Mouse (Mus musculus) liver, postnatal 0 days (tissue): ENCODE measurements at regions not wholly inside any gene's neighbourhood (a gene's known extent, or its start where the extent isn't known, plus 50 kb on each side); places are given as distances from the start of the nearest gene placed in this dataset.

Experiments
- ATAC-seq: fragments of 200-750 bp; cut with Nextera tagmentation; 2 replicates; pipeline ENCODE4 v1.8.0; 2017; ENCODE audit warnings: mild to moderate bottlenecking, moderate library complexity
- DNase-seq: peaks from one replicate; pipeline ENCODE4 v3.0.0-alpha.2; 2016
- H3K27ac ChIP-seq: fragments of 300-500 bp; sonication (generic); 2 replicates; pipeline ENCODE4 v1.5.1; 2014; ENCODE audit warnings: antibody characterized with exemption, moderate library complexity, mild to moderate bottlenecking, low read depth
- H3K27me3 ChIP-seq: fragments of 300-500 bp; sonication (generic); 2 replicates; pipeline ENCODE4 v1.6.1; 2014; ENCODE audit warnings: low read length, control low read depth, mixed read lengths; ENCODE audit not compliant: insufficient read depth
- H3K36me3 ChIP-seq: fragments of 300-500 bp; sonication (generic); replicated peaks from 2 replicates; pipeline ENCODE4 v1.6.1; 2014; ENCODE audit warnings: mild to moderate bottlenecking, control low read depth, low read length, moderate library complexity, mixed read lengths; ENCODE audit not compliant: insufficient read depth
- H3K4me1 ChIP-seq: fragments of 300-500 bp; sonication (generic); 2 replicates; pipeline ENCODE4 v1.6.1; 2014; ENCODE audit warnings: antibody characterized with exemption, mild to moderate bottlenecking, control low read depth; ENCODE audit not compliant: insufficient read depth
- H3K4me2 ChIP-seq: fragments of 300-500 bp; sonication (generic); 2 replicates; pipeline ENCODE4 v1.6.1; 2014; ENCODE audit warnings: low read depth, mild to moderate bottlenecking, low read length, moderate library complexity, mixed read lengths
- H3K4me3 ChIP-seq: fragments of 300-500 bp; sonication (generic); 2 replicates; pipeline ENCODE4 v1.5.1; 2014; ENCODE audit warnings: low read depth, low read length
- H3K9ac ChIP-seq: fragments of 300-500 bp; sonication (generic); replicated peaks from 2 replicates; pipeline ENCODE4 v1.6.1; 2014; ENCODE audit warnings: mild to moderate bottlenecking, moderate library complexity
- H3K9me3 ChIP-seq: fragments of 300-500 bp; sonication (generic); 2 replicates; pipeline ENCODE4 v1.6.1; 2016; ENCODE audit warnings: mild to moderate bottlenecking, control low read depth, low read length, mixed read lengths
- CTCF ChIP-seq: sonication (generic); IDR thresholded peaks from 2 replicates; pipeline ENCODE4 v1.5.1; 2016; ENCODE audit warnings: antibody characterized with exemption, low read depth
- EP300 ChIP-seq: IDR thresholded peaks from 2 replicates; pipeline ENCODE4 v1.6.1; 2016; ENCODE audit warnings: antibody characterized with exemption, low read depth, mild to moderate bottlenecking
- WGBS: fragments of 180-500 bp; shearing (Covaris S2); extraction: QIAGEN DNeasy Blood & Tissue Kit; methylation state at CpG from one replicate; pipeline ENCODE4 v1.1.7; 2014; ENCODE audit not compliant: insufficient replicate concordance; 5-methylcytosine and 5-hydroxymethylcytosine counted together

DNA sequence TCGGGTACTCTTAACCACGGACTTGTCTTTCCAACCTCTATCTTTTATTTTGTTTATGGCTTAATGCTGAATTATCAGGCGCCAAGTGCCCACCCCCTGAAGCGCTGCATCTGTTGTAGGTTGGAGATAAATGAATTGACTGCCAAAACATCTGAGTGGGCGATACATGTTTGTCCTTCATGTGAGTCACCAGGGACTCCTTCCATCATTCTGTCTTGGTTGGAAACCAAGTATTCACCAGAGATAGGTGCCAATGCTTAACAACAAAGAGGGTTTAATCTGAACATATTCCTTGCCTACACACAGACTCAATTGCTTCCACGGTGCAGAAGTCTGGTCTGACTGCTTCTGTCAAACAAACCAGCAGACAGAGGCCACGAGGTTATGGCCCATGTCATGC is 203.6 kb downstream of the Rpap3 start:
- Histone ChIP-seq H3K27me3 (no peaks in the 10 kb centered on the region), H3K9ac (no peak overlapping the region), H3K36me3 (no peaks in the 10 kb centered on the region), H3K27ac (no peak overlapping the region), H3K4me3 (no peak overlapping the region), H3K9me3 (0 out of 2 replicates have a peak, but pooled peaks cover 2% of the 10 kb centered on the region), H3K4me2 (no peak overlapping the region), H3K4me1 (no peaks in the 10 kb centered on the region)
- ATAC-seq (no peak), DNase-seq (no peak)
- WGBS = 81% methylated on average over 7 of the region's 7 CpGs
- TF ChIP-seq CTCF (no peak), EP300 (no peak)

DNA sequence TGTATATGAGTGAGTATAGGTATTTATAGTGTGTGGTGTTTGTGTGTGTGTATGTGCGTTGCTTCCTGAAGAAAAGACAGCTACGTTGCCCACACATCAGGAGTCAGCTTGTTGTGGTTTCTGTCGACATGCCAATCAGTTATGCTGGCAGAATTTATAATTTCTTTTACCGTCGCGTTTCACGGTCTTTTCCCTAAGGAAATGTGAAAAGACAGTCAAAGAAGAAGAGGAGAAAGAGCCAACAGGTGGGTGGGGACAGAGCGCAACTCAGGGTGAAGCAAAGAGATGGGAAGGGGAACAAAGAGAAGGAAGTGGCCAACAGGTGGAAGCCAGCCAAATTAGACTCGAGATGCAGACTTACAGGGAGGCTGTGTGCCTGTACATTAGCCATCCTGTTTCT is 204.2 kb downstream of the Rpap3 start:
- Histone ChIP-seq H3K27me3 (no peaks in the 10 kb centered on the region), H3K4me3 (no peak overlapping the region), H3K4me1 (no peaks in the 10 kb centered on the region), H3K27ac (no peak overlapping the region), H3K9me3 (0 out of 2 replicates have a peak, but pooled peaks cover 2% of the 10 kb centered on the region), H3K4me2 (no peak overlapping the region), H3K36me3 (no peaks in the 10 kb centered on the region), H3K9ac (no peak overlapping the region)
- DNase-seq = no peak
- no peak for TF ChIP-seq CTCF
- TF ChIP-seq EP300 = no peak
- WGBS = 49% methylated on average over 9 of the region's 9 CpGs
- ATAC-seq = no peak

DNA sequence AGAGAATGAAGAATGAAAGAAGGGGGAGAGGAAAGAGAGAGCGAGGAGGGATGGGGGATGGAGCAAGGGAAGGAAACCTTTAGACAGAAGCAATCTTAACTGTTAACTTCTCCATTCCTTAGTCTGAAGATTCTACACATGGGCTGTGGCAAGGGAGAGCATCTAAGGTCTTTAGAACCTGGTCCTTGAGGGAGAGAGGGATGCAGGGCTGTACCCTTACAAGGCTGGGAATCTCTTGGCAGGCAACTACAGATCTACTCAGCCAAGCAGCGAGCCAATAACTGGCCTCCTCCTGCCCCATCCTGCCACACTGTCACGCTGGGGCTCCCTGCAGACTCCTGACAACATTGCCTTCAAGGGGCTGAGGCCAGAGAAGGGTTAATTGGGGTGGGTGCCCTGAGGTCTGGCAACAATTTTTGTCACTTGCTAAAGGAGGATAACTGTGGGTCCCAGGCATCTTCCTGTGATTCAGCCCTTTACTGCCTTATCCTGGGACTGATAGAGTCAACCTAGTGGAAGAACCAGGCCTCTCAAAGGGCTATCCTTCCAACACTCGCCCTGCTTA is 205.7 kb downstream of the Rpap3 start:
- ATAC-seq = no peak
- Histone ChIP-seq H3K9me3 (0 out of 2 replicates have a peak, but pooled peaks cover 2% of the 10 kb centered on the region), H3K9ac (no peak overlapping the region), H3K4me3 (no peak overlapping the region), H3K27me3 (no peaks in the 10 kb centered on the region), H3K4me1 (no peaks in the 10 kb centered on the region), H3K36me3 (no peaks in the 10 kb centered on the region), H3K4me2 (no peak overlapping the region), H3K27ac (no peak overlapping the region)
- DNase-seq = no peak
- TF ChIP-seq EP300 (no peak), CTCF (no peak)
- WGBS = 75% methylated on average over 4 of the region's 4 CpGs

DNA sequence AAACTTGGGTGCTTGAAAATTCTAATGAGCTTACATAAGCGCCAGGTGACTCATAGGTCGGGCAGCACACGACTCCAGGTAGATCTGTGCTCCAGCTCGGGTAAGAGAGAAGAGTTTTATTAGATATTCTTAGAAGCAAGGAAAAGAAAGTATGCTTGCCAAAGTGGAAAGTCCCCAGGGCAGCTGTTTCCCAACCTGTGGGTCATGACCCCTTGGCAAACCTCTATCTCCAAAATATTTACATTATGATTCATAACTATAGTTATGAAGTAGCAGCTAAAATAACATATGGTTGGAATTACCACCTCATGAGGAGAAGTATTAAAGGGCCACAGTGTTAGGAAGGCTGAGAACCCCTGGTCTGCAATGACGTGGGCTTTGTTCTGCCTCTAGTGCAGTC is 206.4 kb downstream of the Rpap3 start:
- no peaks in the 10 kb centered on the region for H3K4me1 ChIP-seq
- H3K4me3 ChIP-seq = no peak overlapping the region
- no peak overlapping the region for H3K4me2 ChIP-seq
- H3K9me3 ChIP-seq = 0 out of 2 replicates have a peak, but pooled peaks cover 2% of the 10 kb centered on the region
- DNase-seq (no peak), ATAC-seq (no peak)
- H3K27ac ChIP-seq = no peak overlapping the region
- no peaks in the 10 kb centered on the region for H3K27me3 ChIP-seq
- TF ChIP-seq EP300 (no peak), CTCF (no peak)
- whole genome bisulfite sequencing = 75% methylated on average over 5 of the region's 5 CpGs
- no peaks in the 10 kb centered on the region for H3K36me3 ChIP-seq
- no peak overlapping the region for H3K9ac ChIP-seq

DNA sequence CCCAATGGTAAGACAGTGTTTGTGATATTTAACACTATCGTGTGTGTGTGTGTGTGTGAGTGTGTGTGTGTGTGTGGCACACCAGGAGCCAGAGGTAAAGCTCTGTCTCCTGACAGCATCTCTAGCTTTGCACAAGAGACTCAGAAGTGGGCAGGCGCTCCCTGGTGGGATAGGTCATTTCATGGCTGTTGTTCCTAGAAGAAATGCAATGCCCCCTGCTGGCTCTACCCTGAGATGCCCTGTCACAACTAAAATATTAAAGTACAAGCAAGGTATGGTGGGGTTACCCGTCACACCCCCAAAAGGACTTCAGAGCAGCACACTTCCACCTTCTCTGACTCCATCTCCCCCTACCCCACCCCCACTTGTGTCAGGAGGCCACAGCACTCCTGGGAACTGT is 207.2 kb downstream of the Rpap3 start:
- TF ChIP-seq CTCF (peak; percentile 53), EP300 (no peak)
- Histone ChIP-seq H3K4me3 (no peak overlapping the region), H3K4me1 (no peaks in the 10 kb centered on the region), H3K27ac (no peak overlapping the region), H3K27me3 (no peaks in the 10 kb centered on the region), H3K9me3 (0 out of 2 replicates have a peak, but pooled peaks cover 2% of the 10 kb centered on the region), H3K9ac (no peak overlapping the region), H3K36me3 (no peaks in the 10 kb centered on the region), H3K4me2 (no peak overlapping the region)
- 74% methylated on average over 3 of the region's 3 CpGs for WGBS
- DNase-seq = peak; percentile 36
- ATAC-seq = no peak

DNA sequence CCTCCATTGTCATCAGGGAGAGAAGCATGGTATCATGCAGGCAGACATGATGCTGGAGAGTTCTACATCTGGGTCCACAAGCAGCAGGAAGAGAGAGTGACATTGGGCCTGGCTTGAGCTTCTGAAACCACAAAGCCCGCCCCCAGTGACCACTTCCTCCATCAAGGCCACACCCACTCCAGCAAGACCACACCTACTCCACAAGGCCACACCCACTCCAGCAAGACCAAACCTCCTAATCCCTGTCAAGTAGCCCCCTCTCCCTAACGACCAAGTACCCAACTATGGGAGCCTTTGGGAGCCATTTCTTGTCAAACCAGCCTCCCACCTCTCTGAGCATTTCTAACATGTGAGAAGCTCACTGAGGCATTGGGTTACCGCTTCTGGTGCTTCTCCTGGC is 209.6 kb downstream of the Rpap3 start:
- no peak for ATAC-seq
- no peaks in the 10 kb centered on the region for H3K36me3 ChIP-seq
- 76% methylated on average over 3 of the region's 3 CpGs for WGBS
- H3K9ac ChIP-seq = no peak overlapping the region
- no peaks in the 10 kb centered on the region for H3K4me1 ChIP-seq
- H3K9me3 ChIP-seq = 0 out of 2 replicates have a peak, but pooled peaks cover 2% of the 10 kb centered on the region
- no peak overlapping the region for H3K4me2 ChIP-seq
- no peak for DNase-seq
- no peaks in the 10 kb centered on the region for H3K27me3 ChIP-seq
- TF ChIP-seq CTCF (no peak), EP300 (no peak)
- H3K4me3 ChIP-seq = no peak overlapping the region
- H3K27ac ChIP-seq = no peak overlapping the region

DNA sequence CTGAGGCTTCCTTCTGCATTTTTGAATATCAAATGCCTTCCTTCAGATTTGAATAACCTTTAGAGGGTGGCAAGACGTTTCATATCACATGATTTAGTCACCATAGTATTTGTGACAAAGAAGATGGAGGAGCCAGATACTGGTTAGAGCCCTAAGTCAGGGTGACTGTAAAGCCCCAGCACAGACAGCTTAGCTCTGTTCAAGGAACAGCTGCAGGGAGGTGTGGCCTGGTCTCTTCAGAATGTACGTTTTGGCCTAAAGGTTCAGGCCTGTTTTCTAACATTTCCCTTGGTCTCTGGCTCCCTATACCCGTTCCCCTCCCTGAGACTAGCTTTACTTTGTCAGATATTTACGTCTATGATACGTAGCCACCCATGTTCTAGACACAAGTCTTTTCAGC is 212.3 kb downstream of the Rpap3 start:
- no peak overlapping the region for H3K4me3 ChIP-seq
- no peak for DNase-seq
- H3K27me3 ChIP-seq = no peaks in the 10 kb centered on the region
- H3K9ac ChIP-seq = no peak overlapping the region
- H3K9me3 ChIP-seq = 0 out of 2 replicates have a peak, but pooled peaks cover 2% of the 10 kb centered on the region
- 77% methylated on average over 5 of the region's 5 CpGs for WGBS
- ATAC-seq = no peak
- H3K4me1 ChIP-seq = no peaks in the 10 kb centered on the region
- no peaks in the 10 kb centered on the region for H3K36me3 ChIP-seq
- H3K4me2 ChIP-seq = no peak overlapping the region
- no peak overlapping the region for H3K27ac ChIP-seq
- TF ChIP-seq EP300 = no peak
- no peak for TF ChIP-seq CTCF
